22 mouse cellular contexts compared by ENCODE assay signal in genomic region chr17:7889026-7889425, GRCm38 (mm10). TPM values are rescaled to one million over a fixed set of nuclear protein-coding genes. Genes with fewer than 3 reads are reported as not detected.
DNase-seq lines count a peak whose midpoint lies in the region; ATAC-seq lines count a peak whose summit lies in the region.
"Had no signal": no experiment of that assay in that cellular context is flagged by ENCODE, and none has a peak within 500 bp of the region (broad histone marks: within the 10 kb centered on the region; RNA-seq: fewer than 3 reads in every experiment).

No protein-coding gene starts in this region.

- H3K4me3 ChIP-seq in liver, embryonic 11.5 days (ENCODE audit: low read depth, low read length) = no peak overlapping the region
- no peak overlapping the region for H3K4me3 ChIP-seq in forebrain, embryonic 13.5 days
- H3K4me3 ChIP-seq: embryonic facial prominence, embryonic 13.5 days; gastrocnemius, adult 2 months; hindbrain, embryonic 10.5 days; liver, embryonic 13.5 days had no signal

- no peaks in the 10 kb centered on the region for H3K9me3 ChIP-seq in liver, embryonic 11.5 days (ENCODE audit: control insufficient read depth, low read length)
- no peaks in the 10 kb centered on the region for H3K9me3 ChIP-seq in forebrain, embryonic 13.5 days (replicated peaks)
- H3K9me3 ChIP-seq: embryonic facial prominence, embryonic 13.5 days; hindbrain, embryonic 10.5 days; liver, embryonic 13.5 days had no signal

- H3K4me2 ChIP-seq in liver, embryonic 11.5 days = no peak overlapping the region
- H3K4me2 ChIP-seq in forebrain, embryonic 13.5 days = no peak overlapping the region
- H3K4me2 ChIP-seq: embryonic facial prominence, embryonic 13.5 days; liver, embryonic 13.5 days; lung, embryonic 14.5 days; midbrain, embryonic 11.5 days had no signal

- no peak for ATAC-seq in liver, embryonic 11.5 days (replicated peaks; ENCODE audit: low FRiP score)
- peak; percentile 91 for ATAC-seq in granulocyte monocyte progenitor cell, adult 5-6 weeks (replicated peaks; ENCODE audit: poor library complexity, severe bottlenecking)
- ATAC-seq in forebrain, embryonic 13.5 days = no peak
- ATAC-seq: forebrain, postnatal 0 days; hindbrain, postnatal 0 days had no signal

- 43% methylated on average over 9 of the region's 9 CpGs for WGBS in liver, embryonic 11.5 days
- WGBS in forebrain, embryonic 13.5 days = 88% methylated on average over 9 of the region's 9 CpGs

- H3K27ac ChIP-seq in liver, embryonic 11.5 days (ENCODE audit: low read depth, low read length) = no peak overlapping the region
- no peak overlapping the region for H3K27ac ChIP-seq in forebrain, embryonic 13.5 days
- H3K27ac ChIP-seq: embryonic facial prominence, embryonic 13.5 days; gastrocnemius, adult 2 months; hindbrain, embryonic 10.5 days; hindbrain, postnatal 0 days; liver, embryonic 13.5 days; stomach, postnatal 0 days had no signal

- peak; percentile 23 for DNase-seq in liver
- DNase-seq in liver, embryonic 11.5 days (ENCODE audit: low spot score) = no peak
- peak; percentile 46 for DNase-seq in CD4-positive, CD25-positive, alpha-beta regulatory T cell, adult 2 months (ENCODE audit: low read depth, low spot score)
- peak; percentile 42 for DNase-seq in naive thymus-derived CD4-positive, alpha-beta T cell, adult 2 months (ENCODE audit: low read depth)
- DNase-seq in retina, embryonic 14.5 days (ENCODE audit: low spot score) = no peak
- no peak for DNase-seq in c-Kit-positive CD71-positive TER-119-positive erythroid progenitor cells, embryonic 14.5 days (ENCODE audit: low spot score)
- DNase-seq: cerebellum, adult 9-11 months; forebrain, postnatal 0 days; gastrocnemius, adult 2 months; kidney, adult 2 months; kidney, postnatal 14 days; liver, embryonic 13.5 days; lung, embryonic 14.5 days; right cerebral cortex, postnatal 25 days; thymus, postnatal 14 days had no signal

- H3K27me3 ChIP-seq in liver, embryonic 11.5 days (replicated peaks; ENCODE audit: control insufficient read depth, insufficient read depth, low read length) = no peaks in the 10 kb centered on the region
- no peaks in the 10 kb centered on the region for H3K27me3 ChIP-seq in forebrain, embryonic 13.5 days
- H3K27me3 ChIP-seq: embryonic facial prominence, embryonic 13.5 days; liver, embryonic 13.5 days had no signal

- no peak overlapping the region for H3K9ac ChIP-seq in liver, embryonic 11.5 days (ENCODE audit: low read depth, low read length)
- no peak overlapping the region for H3K9ac ChIP-seq in forebrain, embryonic 13.5 days
- H3K9ac ChIP-seq: embryonic facial prominence, embryonic 13.5 days; forebrain, postnatal 0 days; liver, embryonic 13.5 days; lung, embryonic 14.5 days had no signal

- no peaks in the 10 kb centered on the region for H3K36me3 ChIP-seq in liver, embryonic 11.5 days (ENCODE audit: control insufficient read depth, insufficient read depth, low read length)
- no peaks in the 10 kb centered on the region for H3K36me3 ChIP-seq in forebrain, embryonic 13.5 days (ENCODE audit: poor library complexity, severe bottlenecking)
- H3K36me3 ChIP-seq: embryonic facial prominence, embryonic 13.5 days; hindbrain, embryonic 10.5 days; liver, embryonic 13.5 days had no signal

- H3K4me1 ChIP-seq in liver, embryonic 11.5 days (replicated peaks; ENCODE audit: control insufficient read depth, insufficient read depth, low read length) = no peaks in the 10 kb centered on the region
- H3K4me1 ChIP-seq in forebrain, embryonic 13.5 days = no peaks in the 10 kb centered on the region
- H3K4me1 ChIP-seq: embryonic facial prominence, embryonic 13.5 days; hindbrain, embryonic 10.5 days; liver, embryonic 13.5 days had no signal

RNA-seq across cellular contexts. Expression of gene Tagap, which starts 36.8 kb away (rescaled TPM):
- polyA plus RNA-seq in liver, embryonic 11.5 days (2014; fragmentation: Nextera tagmentation; extraction: Ambion mirVana) = 0.48 and 0.53 TPM in 2 replicates
- total RNA-seq in granulocyte monocyte progenitor cell, adult 5-6 weeks (2014; fragmentation: Nextera tagmentation) = 21.8 and 23.3 TPM in 2 replicates
- total RNA-seq in granulocyte monocyte progenitor cell, adult 5-6 weeks (2017) = 19.3 and 21.8 TPM in 2 replicates
- polyA plus RNA-seq in forebrain, embryonic 13.5 days (2015; fragmentation: Nextera tagmentation; extraction: Ambion mirVana) = 0.40 and 0.45 TPM in 2 replicates

RNA-seq across cellular contexts. Expression of gene Rsph3a, which starts 56.4 kb away (rescaled TPM):
- 31.7 and 34.5 TPM in 2 replicates for polyA plus RNA-seq in liver, embryonic 11.5 days (2014; fragmentation: Nextera tagmentation; extraction: Ambion mirVana)
- 14.5 and 28.2 TPM in 2 replicates for total RNA-seq in granulocyte monocyte progenitor cell, adult 5-6 weeks (2014; fragmentation: Nextera tagmentation)
- total RNA-seq in granulocyte monocyte progenitor cell, adult 5-6 weeks (2017) = 61.7 and 125 TPM in 2 replicates
- polyA plus RNA-seq in forebrain, embryonic 13.5 days (2015; fragmentation: Nextera tagmentation; extraction: Ambion mirVana) = 62.4 and 75.4 TPM in 2 replicates

Comparison
In these comparisons a context has a peak if more than half of its experiments do, and no peak if none do; other contexts are left out.
1. DNase-seq: peak in liver (single experiment), CD4-positive, CD25-positive, alpha-beta regulatory T cell, adult 2 months (single experiment) and naive thymus-derived CD4-positive, alpha-beta T cell, adult 2 months (single experiment); none in liver, embryonic 11.5 days (single experiment), retina, embryonic 14.5 days (single experiment) and c-Kit-positive CD71-positive TER-119-positive erythroid progenitor cells, embryonic 14.5 days (single experiment).